Mouse (Mus musculus) spleen, postnatal 36 days (tissue): ENCODE results near the gene Nek10.
"Not testable (repeated sequence)": the region's sequence is repeated elsewhere in the genome, so short reads cannot be mapped to it uniquely, and the experiment has no call there.

ENCODE experiments used
- DNase-seq, 2 experiments: peaks; one replicate each; pipeline ENCODE4 v3.0.0; 2022; ENCODE audit warnings: low spot score in 2 of 2, mixed read lengths in 1 of 2

Gene Nek10

DNA sequence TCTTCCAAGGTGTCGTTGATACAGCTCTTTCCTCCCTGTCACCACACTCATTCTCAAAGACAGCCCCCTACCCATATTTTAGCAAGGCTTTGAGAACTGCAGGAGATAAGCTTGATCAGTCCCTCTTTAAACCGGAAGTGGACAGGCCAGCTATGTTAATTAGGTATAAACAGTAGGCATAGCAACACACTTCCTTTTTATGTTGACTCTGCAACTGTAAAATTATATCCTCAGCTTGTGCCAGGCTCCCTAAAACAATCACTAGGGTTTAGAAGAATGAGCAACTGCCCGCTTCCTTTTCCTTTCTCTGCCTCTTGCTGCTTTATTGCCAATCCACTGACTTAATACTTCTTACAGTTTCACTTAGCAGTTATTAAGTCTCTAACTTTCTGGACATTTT, 67.2 kb downstream of the Nek10 start:
- DNase-seq: no peak

GRCm38 (mm10) chr14:14871121-14871520, 67.9 kb downstream of the Nek10 start:
- no peak for DNase-seq

DNA sequence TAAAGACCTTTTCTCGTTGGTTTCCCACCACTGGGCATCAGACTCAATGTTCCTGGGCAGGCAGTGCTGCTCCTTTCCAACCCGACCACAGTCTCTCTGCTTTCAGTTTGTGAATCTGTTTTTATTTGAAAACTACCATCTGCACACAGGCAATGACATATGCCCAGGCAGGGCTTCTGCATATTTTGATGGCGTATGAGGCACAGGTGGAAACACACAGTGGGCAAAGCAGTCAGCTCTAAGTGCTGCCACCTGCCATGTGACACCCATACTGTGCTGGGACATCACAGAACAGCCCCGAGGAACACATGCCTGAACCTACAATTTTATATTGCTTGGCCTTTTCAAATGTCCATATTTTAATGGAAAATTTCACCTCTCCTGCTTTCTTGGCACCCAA, 68.5 kb downstream of the Nek10 start:
- no peak for DNase-seq

- no peak for DNase-seq
Measured at GRCm38 (mm10) chr14:14893932-14894652, 90.9 kb downstream of the Nek10 start.

DNA sequence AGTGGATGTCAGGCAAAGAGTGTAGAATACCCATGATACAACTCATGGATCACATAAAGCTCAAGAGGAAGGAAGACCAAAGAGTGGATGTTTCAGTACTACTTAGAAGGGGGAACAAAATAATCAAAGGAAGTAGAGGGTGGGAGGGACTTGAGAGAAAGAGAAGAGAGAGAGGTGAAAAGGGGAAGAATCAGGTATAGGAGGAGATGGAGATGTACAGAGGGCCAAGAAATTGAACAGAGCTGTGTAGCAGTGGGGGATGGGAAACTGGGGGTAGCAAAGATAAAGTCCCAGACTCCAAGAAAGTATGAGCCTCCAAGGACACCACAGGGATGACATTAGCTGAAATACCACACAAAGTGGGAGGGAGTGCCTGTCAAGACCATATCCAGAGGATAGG, 91.6 kb downstream of the Nek10 start:
- no peak for DNase-seq

GRCm38 (mm10) chr14:14895363-14895762, 92.1 kb downstream of the Nek10 start:
- no peak for DNase-seq

GRCm38 (mm10) chr14:14896399-14897136, 93.4 kb downstream of the Nek10 start:
- no peak for DNase-seq

DNA sequence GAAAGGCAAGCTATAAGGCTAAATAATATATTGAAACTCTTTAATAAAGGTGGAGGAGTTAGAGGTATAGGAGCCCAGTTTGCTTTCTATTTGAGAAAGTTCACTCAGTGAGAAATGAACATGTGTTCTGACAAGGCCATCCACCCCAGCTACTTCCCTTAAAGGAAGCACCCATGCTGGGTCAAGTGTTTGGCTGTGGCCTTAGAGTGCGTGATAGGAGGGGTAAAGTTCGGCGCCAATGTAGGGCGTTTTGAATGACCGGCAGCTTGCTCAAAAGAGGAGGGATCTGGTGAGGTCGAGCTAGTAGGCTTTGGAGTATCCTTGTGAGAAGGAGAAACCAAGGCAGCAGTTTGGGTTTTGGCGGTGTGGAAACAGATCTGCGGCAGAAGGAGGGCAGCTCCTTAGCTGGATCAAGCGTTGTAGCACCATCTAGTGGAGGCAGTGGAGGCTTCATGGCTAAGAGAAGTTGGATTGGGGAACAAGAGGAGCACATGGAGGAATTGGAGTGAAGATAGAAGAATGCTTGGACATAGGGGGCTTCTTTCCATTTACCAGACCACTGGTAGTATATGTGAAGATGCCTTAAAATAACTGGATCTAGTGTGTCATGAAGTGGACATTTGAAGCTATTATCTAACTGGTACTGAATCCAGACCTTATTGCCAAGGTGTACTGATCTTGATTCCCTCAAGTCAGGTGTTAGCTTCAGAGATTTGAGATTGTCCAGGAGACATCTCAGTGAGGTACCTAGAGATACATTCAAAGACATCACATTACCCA, 101.7 kb downstream of the Nek10 start:
- DNase-seq: peak; percentile 31 to 43

- no peak for DNase-seq
Measured at GRCm38 (mm10) chr14:14905530-14905852, 102.3 kb downstream of the Nek10 start.

DNA sequence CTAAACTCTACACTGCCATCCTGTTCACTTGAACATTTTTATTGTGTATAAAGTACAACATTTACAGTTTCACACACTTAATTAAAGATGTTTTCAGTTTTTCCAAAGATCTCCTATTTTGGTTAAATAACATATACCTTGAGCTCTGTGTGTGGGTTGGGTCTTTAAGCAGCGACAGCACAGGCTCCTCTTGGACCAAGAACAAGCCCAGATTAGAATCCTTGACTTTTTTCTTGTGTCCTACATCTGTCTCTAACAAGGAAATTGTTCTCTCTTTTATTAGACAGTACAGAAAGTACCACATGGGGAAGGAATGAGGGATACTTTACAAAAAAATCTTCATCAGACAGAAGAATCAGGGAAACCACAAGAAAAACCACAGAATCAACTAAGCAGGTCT, 122.4 kb downstream of the Nek10 start:
- no peak for DNase-seq

GRCm38 (mm10) chr14:14927559-14927958, 124.3 kb downstream of the Nek10 start:
- no peak for DNase-seq

GRCm38 (mm10) chr14:14934977-14935376, 131.8 kb downstream of the Nek10 start:
- no peak for DNase-seq

DNA sequence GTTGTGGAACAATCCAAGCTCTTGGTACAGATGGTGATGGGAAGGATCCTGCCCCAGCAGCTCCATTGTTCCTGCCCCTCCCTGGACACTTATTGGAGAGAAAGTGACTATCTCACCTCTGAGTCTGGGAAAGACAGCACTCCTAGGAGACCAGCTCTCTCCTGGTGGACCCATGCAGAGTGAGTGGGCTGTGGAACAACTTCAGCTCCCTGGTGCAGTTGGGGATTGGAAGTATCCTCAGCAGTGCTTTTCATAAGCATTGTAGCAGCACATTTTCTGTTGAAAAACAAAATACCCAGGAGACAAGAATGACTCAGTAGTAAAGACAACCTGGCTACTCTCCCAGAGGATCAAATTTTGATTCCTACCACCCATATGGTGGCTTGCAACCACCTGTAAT, 142.7 kb downstream of the Nek10 start:
- DNase-seq: no peak

DNA sequence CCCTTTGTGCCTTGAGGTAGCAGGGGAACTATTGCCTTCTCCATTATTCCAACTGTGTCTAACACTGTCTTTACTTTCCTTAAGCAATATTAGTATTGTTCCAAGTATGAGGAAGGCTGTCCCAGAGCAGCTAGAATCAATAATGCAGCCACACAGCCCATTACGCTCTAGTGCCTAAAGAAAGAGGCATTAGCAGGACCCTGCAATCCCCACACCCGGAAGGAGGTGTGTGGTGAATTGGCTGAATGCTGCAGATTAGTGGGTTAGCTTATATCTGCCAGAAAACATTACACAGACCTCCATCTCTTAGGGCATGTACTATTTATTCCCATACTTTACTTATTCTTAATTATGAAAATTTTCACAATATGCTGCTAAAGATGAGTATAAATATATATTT, 145.8 kb downstream of the Nek10 start:
- no peak for DNase-seq

GRCm38 (mm10) chr14:14951808-14952207, 148.6 kb downstream of the Nek10 start:
- no peak for DNase-seq

DNA sequence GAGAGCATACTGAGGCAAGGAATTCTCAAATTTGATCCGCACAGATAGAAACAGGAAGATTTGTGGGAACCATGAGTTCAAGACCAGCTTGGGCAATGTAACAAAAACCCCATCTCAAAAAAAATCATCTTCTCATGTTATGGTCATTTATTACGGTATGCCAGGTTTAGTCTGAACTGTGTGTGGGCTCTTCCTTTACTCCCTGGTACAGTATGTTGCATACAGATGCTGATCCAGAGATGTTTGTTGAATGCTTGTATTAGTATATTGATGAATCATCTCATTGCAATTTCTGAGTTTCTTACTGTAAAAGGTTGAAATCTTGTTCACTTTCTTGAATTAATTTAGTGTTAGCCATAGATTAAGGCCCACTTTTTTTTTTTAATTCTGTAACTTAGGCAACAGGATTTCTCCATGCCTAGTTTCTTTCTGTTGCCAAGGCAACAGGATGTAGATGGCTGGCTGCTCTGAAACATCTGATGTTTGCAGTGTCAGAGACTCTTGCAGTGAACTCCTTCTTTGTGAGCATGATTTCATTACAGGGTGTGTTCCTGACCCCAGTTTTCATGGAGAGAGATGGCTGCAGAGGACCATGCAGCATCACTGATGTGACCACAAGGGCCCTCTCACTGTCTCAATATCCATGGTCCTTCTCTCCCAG, 156.7 kb downstream of the Nek10 start:
- DNase-seq: no peak

DNA sequence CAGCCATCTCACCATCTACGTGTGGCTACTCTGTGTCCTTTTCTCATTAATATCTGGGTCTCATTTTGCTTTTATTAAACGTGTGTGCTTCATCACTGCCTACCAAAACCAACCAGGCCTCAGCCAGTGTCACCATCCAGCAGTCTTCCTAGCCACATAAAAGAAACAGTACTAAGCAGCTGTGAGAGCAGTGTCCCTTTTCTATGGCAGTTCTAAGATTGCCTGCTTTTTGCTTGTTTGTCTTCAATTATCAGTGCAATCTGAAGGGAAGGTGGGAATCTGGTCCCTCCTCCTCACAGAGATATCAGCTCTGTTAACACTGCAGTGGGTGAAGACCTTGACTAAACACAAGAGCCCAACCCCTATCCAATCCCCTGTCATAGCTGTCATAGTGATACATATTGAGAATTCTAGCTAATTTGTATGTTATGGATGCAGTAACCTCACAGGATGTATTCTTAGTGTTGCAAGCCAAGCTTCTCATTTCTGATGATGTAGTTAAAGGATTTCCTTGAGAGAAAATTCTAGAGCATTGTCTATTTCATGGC, 157.3 kb downstream of the Nek10 start:
- DNase-seq: no peak

- DNase-seq: no peak
Measured at GRCm38 (mm10) chr14:14970633-14971032, 167.4 kb downstream of the Nek10 start.

- DNase-seq: no peak
Measured at GRCm38 (mm10) chr14:14971056-14971455, 167.8 kb downstream of the Nek10 start.

- no peak for DNase-seq
Measured at GRCm38 (mm10) chr14:14974156-14974555, 170.9 kb downstream of the Nek10 start.

DNA sequence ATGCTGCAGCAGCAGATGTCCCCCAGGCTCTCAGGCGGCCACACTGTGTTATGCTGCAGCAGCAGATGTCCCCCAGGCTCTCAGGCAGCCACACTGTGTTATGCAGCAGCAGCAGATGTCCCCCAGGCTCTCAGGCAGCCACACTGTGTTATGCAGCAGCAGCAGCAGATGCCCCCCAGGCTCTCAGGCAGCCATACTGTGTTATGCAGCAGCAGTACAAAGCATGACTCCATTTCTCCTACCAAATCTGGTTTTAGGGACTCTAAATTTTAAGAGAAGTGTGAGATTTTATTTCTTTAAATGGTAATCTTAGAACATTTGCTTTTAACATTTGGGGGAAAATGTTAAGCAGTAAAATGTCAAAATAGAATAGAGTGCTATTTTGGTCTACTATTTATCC, 180.9 kb downstream of the Nek10 start:
- not testable (repeated sequence) for DNase-seq
